Mouse (Mus musculus): ENCODE data around the gene Optc. TPM values are rescaled to one million over a fixed set of nuclear protein-coding genes. Genes with fewer than 3 reads are reported as not detected.

Optc gene
- total RNA-seq, 2 experiments from 2014 or later = not detected

DNA sequence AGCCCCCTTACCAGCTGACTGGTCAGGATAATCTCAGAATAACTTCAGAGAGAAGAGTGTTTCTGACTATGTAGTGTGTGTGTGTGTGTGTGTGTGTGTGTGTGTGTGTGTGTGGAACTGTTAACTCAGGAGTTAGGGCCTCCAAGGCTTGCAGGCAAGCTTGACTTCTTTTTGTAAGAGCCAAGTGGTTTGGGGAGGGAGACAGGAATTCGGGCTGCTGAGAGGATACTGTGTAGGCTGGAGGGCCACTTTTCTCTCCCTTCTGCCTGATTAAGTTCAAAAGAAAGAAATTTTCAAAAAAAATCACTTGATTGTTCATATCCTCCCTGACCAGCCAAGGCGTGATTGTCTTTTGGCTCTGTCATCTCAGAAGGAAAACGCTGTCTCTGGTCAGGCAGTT is 12.6 kb upstream of the Optc start:
- ATAC-seq (replicated peaks; ENCODE audit: poor library complexity) = no peak

DNA sequence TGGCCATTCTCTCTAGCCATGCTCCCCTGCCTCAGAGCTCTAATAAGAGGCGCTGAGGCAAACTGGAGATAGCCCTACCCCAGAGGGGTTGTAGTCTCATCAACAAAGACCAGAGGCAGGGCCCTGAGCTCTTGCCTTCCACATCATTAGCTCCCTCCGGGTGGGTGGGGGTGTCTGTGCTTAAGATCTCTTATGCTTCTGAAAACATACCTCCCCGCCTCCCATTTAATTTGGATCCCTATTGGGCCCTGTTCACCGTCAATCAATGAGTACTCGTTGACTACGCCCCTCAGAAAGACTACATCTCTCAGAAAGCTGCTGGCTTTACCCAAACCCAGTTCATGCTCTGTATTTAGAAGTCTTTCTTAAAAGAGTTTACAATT is 10.3 kb upstream of the Optc start:
- no peak for ATAC-seq (replicated peaks; ENCODE audit: poor library complexity)

GRCm38 (mm10) chr1:133917456-133918087 is 9.8 kb upstream of the Optc start:
- ATAC-seq (replicated peaks; ENCODE audit: poor library complexity) = no peak

- ATAC-seq (replicated peaks; ENCODE audit: poor library complexity) = no peak
Measured at GRCm38 (mm10) chr1:133915723-133916355, 8.0 kb upstream of the Optc start.

DNA sequence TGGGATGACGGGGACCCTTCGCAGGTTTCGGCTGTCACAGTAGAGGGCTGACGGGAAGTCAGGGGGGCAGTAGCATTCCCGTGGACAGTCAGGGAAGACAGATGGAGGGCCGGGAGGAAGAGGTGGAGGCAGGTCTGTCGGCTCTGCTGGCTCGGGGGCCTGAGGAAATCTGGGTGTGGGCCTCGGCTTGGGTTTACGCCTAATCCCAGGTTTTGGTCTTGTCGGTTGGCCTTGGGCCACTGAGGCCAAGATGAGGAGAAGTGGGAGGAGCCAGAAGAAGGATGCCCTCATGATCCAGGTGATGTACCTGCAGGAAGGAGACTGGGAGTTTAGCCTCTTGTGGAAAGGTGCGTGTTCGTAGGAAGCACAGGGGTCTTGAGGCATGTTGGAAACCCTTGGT is 7.3 kb upstream of the Optc start:
- no peak for ATAC-seq (replicated peaks; ENCODE audit: poor library complexity)

DNA sequence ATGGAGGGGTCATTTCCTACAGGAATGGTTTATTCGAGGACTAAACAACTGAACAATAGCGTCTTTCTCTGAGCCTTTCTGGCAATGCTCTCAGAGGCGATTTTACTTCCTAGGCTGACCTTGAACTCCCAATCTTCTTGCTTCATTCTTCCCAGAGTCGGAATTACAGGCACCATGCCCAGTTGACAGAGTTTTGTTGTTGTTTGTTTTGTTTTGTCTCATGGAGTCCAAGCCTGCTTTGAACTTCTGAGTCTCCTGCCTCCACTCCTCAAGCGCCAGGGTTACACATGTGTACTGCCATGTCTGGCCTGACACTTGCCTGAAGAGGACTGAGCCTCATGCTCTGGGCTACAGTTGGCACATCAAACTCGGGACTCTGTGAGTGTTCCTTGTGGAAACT is 5.2 kb upstream of the Optc start:
- ATAC-seq (replicated peaks; ENCODE audit: poor library complexity) = no peak

- ATAC-seq (replicated peaks; ENCODE audit: poor library complexity) = peak; percentile 69
Measured at GRCm38 (mm10) chr1:133911456-133911855, 3.7 kb upstream of the Optc start.

DNA sequence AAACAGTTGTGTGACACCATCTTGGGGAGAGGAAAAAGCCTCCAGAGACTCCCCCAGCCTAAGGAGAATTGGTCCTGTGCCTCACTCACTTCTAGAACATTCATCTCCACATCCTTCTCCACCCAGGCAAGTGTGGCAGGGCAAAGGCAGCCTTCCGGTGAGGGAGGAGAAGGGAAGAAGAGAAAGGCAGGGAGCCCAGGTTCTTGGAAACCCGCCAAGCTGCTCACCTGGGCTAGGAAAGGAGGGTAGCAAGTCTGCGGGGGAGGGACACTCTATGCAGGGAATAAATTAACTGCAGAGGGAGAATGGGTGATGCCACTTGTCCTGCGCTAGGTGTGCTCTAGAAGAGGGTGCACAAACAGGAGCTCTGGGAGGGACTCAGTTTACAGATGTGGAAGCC is 3.2 kb upstream of the Optc start:
- ATAC-seq (replicated peaks; ENCODE audit: poor library complexity) = no peak

- no peak for ATAC-seq (replicated peaks; ENCODE audit: poor library complexity)
Measured at GRCm38 (mm10) chr1:133910108-133910507, 2.3 kb upstream of the Optc start.

DNA sequence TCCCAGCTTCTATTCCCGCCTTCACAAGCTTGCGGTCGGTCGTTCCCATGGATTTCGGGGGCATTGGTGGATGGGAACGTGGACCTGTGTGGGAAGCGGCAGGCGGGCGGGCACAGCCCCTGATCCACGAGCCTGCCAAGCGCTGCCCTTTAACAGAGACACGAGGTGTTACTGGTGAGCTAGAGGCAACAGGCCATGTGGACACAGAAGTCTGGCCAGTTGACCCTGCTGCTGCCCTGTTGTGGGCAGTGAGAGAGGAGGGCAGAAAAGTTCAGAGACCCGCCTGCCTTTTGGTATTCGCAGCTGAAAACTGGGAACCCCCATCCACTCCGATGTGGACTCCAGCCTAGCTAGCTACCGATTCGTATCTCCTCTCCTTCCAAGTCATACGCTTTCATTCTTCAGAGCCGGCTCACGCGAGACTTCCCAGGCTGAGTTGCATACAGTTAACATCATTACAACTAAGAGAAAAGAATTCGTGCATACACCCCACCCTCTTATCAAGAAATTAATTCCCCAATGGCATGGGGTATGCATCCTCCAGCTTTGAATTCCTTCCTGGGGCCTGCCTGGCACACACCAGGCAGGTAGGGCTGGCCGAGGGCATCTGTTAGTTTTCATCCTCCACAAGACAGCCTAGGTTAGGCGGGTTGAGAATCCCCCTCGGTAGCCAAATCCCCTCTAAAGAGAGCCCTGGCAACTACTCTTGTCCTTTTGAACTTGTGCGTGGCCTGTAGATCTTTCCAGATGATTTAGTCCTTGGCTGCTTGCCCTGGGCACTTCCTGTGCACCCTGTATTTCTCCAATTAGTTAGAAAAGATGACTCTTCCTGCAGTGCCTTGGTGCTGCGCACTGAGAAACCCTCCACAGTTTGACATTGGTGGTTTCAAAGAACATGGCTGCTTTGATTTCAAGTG is 1.1 kb upstream of the Optc start:
- ATAC-seq (replicated peaks; ENCODE audit: poor library complexity) = peak; percentile 67

DNA sequence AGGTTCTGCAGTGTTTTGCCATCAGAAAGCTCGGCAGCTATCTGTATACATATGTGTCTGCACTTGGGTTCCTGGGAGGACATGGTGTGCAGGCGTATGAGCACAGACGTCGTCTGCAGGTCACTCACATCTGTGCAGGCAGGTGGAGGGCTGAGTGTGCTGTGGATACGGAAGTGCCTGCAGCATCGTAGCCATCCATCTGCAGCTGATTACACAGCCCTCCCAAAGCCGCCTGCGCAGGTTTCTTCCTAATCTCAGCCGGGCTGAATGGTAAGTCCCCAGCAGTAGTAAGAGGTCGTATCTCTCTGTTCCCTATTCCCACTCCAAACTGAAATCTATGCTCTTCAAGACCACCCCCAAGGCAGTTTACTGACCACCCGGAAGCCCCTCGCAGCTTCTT is 1.4 kb downstream of the Optc start:
- ATAC-seq (replicated peaks; ENCODE audit: poor library complexity) = no peak

GRCm38 (mm10) chr1:133900825-133901224 is 7.0 kb downstream of the Optc start:
- no peak for ATAC-seq (replicated peaks; ENCODE audit: poor library complexity)

DNA sequence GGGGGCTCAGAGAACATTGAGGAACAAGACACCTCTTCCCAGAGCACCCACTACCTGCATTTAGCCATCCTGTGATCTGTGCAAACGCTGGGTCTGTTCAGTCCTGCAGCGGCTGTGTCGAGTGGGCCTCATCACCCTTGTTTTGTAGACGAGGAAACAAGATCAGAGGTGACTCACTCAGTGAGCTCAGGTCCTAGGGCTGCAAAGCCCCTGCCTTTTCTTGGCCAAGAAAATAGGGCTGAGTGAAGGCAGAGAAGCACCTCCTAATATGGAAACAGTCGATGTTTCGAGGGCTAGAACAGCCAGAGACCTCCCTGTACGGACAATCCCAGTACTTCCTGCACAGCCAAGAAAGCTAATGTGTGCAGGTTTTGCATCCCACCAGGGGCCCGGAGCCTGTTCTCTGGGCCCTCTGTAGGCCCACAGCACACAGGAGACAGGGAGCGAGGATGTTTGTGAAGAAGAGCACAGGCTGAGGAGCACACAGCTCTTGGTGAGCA is 8.7 kb downstream of the Optc start:
- ATAC-seq (replicated peaks; ENCODE audit: poor library complexity) = no peak

DNA sequence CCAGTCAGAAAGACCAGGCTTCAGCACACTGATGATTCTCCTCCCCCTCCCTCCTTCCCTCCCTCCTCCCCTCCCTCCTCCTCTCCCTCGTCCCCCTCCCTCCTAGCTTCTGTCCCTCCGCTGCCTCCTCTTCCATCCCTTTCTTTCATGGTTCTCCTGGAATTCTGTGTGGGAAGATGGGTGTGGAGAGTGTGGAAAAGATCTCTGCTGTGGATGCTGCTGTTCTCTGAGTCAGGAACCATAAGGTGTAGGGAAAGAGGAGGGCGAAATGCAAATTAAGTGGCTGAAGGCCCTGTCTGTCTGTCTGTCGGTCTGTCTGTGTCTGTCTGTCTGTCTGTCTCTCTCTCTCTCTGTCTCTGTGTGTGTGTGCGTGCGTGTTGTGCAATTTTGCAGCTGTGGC is 10.5 kb downstream of the Optc start:
- ATAC-seq (replicated peaks; ENCODE audit: poor library complexity) = no peak

DNA sequence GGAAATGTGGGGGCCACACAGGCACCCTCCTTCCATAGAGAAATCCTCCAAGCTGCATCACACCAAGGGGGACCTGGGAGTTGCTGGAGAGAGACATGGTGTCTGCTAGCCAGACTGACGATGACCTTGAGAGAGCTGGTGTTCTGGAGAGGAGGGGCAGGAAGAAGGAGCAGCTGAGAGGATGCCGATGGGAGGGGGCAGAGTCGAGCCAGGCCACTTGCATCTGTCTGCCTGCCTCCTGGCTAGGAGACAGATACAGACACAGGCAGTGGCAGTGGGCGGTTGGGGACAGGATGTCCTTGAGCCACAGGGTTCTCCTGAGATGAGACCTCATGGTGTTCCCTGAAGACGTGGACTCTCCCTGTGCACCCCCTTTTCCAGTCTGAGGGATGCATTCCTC is 16.3 kb downstream of the Optc start:
- no peak for ATAC-seq (replicated peaks; ENCODE audit: poor library complexity)

- ATAC-seq (replicated peaks; ENCODE audit: poor library complexity) = no peak
Measured at GRCm38 (mm10) chr1:133889949-133890598, 17.7 kb downstream of the Optc start.

- ATAC-seq (replicated peaks; ENCODE audit: poor library complexity) = peak; percentile 49
Measured at GRCm38 (mm10) chr1:133887538-133888250, 20.1 kb downstream of the Optc start.

- ATAC-seq (replicated peaks; ENCODE audit: poor library complexity) = peak; percentile 35
Measured at GRCm38 (mm10) chr1:133887044-133887443, 20.8 kb downstream of the Optc start.

- ATAC-seq (replicated peaks; ENCODE audit: poor library complexity) = peak; percentile 38
Measured at GRCm38 (mm10) chr1:133886431-133886830, 21.4 kb downstream of the Optc start.

- ATAC-seq (replicated peaks; ENCODE audit: poor library complexity) = peak; percentile 43
Measured at GRCm38 (mm10) chr1:133885811-133886210, 22.0 kb downstream of the Optc start.

DNA sequence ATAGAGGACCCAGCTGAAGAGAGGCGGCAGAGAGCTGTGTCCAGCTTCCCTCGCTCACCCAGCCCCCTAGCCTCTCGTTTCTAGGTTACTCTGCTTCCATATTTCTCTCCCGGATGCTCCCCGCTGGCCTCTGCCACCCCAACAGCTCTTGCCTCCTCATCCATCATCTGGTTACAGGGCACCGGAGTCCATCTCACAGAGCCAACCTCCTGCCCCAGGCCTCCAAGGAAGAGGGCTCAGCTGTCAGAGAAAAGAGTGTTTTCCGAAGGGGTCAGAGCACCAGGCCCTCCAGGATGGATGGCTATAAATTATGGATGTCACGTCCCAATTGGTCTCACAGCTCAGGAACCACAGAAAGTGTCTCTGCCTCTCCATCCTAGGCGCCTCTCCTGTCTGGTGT is 23.1 kb downstream of the Optc start:
- no peak for ATAC-seq (replicated peaks; ENCODE audit: poor library complexity)

Measured in megakaryocyte progenitor cell, adult 5-6 weeks (primary cell).